Mouse (Mus musculus): ENCODE measurements around the gene Gm42421. TPM values are rescaled to one million over a fixed set of nuclear protein-coding genes. Genes with fewer than 3 reads are reported as not detected.

Gene Gm42421
- polyA plus RNA-seq (2015; fragmentation: Nextera tagmentation; extraction: Ambion mirVana) = 1.5 TPM in 2 replicates

GRCm38 (mm10) chr5:143927875-143928274 is at the start of gene Gm42421:
TSS of gene Gm42421 (plus strand) at chr5:143928175.
- Histone ChIP-seq H3K9ac (no peak within 1 kb of the TSS), H3K9me3 (replicated peaks) (no peaks in the 10 kb centered on the region), H3K27me3 (no peaks in the 10 kb centered on the region), H3K27ac (no peak within 1 kb of the TSS), H3K36me3 (ENCODE audit: poor library complexity, severe bottlenecking) (peaks cover 85% of the 10 kb centered on the region), H3K4me2 (no peak within 1 kb of the TSS), H3K4me1 (0 out of 2 replicates have a peak, but pooled peaks cover 2% of the 10 kb centered on the region), H3K4me3 (no peak within 1 kb of the TSS)
- no peak for ATAC-seq
- 95% methylated on average over 8 of the region's 8 CpGs for WGBS

GRCm38 (mm10) chr5:143885274-143885673 is 42.7 kb upstream of the Gm42421 start:
- Histone ChIP-seq H3K36me3 (ENCODE audit: poor library complexity, severe bottlenecking) (peaks cover 98% of the 10 kb centered on the region), H3K4me1 (no peaks in the 10 kb centered on the region), H3K9ac (no peak overlapping the region), H3K27ac (no peak overlapping the region), H3K4me2 (no peak overlapping the region), H3K9me3 (replicated peaks) (0 out of 2 replicates have a peak, but pooled peaks cover 2% of the 10 kb centered on the region), H3K27me3 (no peaks in the 10 kb centered on the region), H3K4me3 (no peak overlapping the region)
- no peak for ATAC-seq
- WGBS = 94% methylated on average over 3 of the region's 3 CpGs

DNA sequence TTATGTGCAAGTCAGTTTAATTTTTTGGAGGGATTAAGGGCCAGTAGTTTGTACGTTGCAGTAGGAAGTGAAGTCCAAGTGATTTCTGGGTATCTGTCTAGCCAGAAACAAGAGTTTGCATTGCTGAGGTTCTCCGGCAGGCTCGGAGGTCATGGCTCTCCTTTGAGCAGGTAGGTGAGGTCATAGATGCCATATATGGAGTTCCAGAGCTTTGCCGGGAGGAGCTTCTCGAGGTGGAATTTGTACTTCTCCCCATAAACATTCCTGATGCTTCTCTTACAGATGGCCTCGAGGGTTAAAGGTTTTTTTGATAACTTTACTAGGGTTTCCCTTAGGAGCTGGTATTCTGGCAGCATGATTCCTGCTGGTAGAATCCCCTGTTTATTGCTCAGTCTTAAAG is 37.2 kb upstream of the Gm42421 start:
- no peak overlapping the region for H3K27ac ChIP-seq
- 0 out of 2 replicates have a peak, but pooled peaks cover 1% of the 10 kb centered on the region for H3K9me3 ChIP-seq (replicated peaks)
- 93% methylated on average over 6 of the region's 6 CpGs for WGBS
- H3K4me2 ChIP-seq = no peak overlapping the region
- H3K4me3 ChIP-seq = no peak overlapping the region
- H3K4me1 ChIP-seq = no peaks in the 10 kb centered on the region
- no peak overlapping the region for H3K9ac ChIP-seq
- peaks cover 85% of the 10 kb centered on the region for H3K36me3 ChIP-seq (ENCODE audit: poor library complexity, severe bottlenecking)
- no peaks in the 10 kb centered on the region for H3K27me3 ChIP-seq
- ATAC-seq = no peak

DNA sequence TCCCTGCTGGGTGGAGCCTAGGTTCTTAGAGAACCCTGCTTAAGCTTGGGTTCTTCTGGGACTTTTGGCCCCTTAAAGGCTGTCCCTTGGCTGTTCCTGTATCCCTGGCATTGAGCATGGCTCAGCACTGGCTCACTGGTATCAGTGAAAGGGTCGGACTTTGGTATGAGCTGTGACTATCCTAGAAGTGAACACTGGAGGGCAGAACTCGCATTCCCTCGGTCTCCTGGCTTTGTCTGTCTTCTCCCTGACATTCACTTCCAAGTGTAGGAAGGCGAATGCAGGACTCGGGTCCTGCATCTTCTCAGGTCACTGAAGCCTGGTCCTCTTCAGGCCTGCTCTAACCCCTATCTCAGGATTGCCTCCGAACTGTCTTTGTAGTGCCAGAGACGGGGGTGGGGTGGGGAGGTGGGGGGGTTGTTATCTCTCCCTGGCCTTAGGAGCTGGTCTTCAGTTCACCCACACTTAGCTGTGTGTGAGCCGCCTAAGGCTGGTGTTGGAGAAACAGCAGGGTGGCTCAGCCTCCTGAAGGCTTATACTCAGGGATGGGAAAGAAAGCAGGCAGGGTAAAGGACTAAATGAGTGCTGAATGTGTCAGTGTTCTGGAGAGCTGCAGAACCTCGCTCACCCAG is 35.6 kb upstream of the Gm42421 start:
- H3K27me3 ChIP-seq = no peaks in the 10 kb centered on the region
- ATAC-seq = no peak
- H3K4me3 ChIP-seq = no peak overlapping the region
- WGBS = 70% methylated on average over 9 of the region's 9 CpGs
- no peaks in the 10 kb centered on the region for H3K4me1 ChIP-seq
- H3K27ac ChIP-seq = no peak overlapping the region
- H3K9me3 ChIP-seq (replicated peaks) = no peaks in the 10 kb centered on the region
- no peak overlapping the region for H3K4me2 ChIP-seq
- peaks cover 79% of the 10 kb centered on the region for H3K36me3 ChIP-seq (ENCODE audit: poor library complexity, severe bottlenecking)
- H3K9ac ChIP-seq = no peak overlapping the region

DNA sequence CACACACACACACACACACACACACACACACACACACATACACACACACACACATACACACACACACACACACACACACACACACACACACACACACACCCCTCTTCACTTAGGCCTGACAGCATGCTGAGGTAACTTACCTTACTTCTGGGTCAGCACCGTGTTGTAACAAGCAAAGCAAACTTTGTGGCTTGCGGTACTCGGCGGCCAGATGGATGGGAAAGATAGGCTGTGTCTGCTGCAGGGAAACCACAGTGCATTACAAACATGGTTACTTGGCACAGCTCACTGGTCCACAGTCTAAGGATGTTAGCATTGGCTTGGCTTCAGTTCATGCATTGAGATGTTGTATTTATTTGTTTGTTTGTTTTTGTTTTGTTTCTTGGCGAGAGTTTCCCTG is 34.6 kb upstream of the Gm42421 start:
- Histone ChIP-seq H3K9me3 (replicated peaks) (no peaks in the 10 kb centered on the region), H3K36me3 (ENCODE audit: poor library complexity, severe bottlenecking) (peaks cover 79% of the 10 kb centered on the region), H3K4me3 (no peak overlapping the region), H3K27ac (no peak overlapping the region), H3K4me2 (no peak overlapping the region), H3K27me3 (no peaks in the 10 kb centered on the region), H3K4me1 (no peaks in the 10 kb centered on the region), H3K9ac (no peak overlapping the region)
- no peak for ATAC-seq
- 82% methylated on average over 5 of the region's 5 CpGs for WGBS

DNA sequence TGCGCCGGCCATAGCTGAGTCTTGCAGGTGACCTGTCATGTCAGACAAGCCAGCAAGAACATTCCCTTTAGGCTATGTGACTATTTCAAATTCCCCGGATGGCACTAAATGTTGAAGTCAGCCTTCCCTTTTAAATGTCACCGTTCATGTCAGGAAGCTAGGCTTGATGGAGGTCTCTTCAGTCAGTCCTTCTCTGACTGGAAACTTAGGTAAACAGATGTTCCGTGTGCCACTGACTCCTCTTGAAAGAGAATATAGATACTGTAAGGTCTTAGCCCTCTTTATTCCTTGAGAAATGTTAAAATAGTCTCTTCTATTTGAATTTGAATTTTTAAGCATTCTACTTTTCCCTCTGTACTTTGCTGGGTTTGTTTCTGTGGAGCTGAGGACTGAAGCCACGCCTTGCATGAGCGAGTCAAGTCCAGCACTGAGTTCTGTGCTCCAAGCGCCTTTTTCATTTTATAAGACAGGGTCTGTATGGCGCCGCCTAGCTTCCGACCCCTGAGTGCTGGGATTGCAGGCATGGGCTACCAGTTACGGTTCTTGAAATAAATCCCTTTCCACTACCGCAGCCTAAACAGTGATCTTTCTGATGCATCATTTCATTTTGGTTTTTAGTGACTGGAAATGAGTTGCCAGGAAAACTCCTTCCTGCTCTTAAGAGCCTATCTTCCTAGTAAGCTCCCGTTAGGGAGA is 30.2 kb upstream of the Gm42421 start, which contains the start of gene Ankrd61:
Ankrd61 (minus strand) TSS at position 51 of the 696 bp plus-strand sequence.
- Histone ChIP-seq H3K36me3 (ENCODE audit: poor library complexity, severe bottlenecking) (peaks cover 84% of the 10 kb centered on the region), H3K4me2 (no peak within 1 kb of the TSS), H3K27ac (no peak within 1 kb of the TSS), H3K4me3 (no peak within 1 kb of the TSS), H3K9me3 (replicated peaks) (no peaks in the 10 kb centered on the region), H3K9ac (no peak within 1 kb of the TSS), H3K4me1 (no peaks in the 10 kb centered on the region), H3K27me3 (no peaks in the 10 kb centered on the region)
- WGBS = 89% methylated on average over 14 of the region's 14 CpGs
- no peak for ATAC-seq

- Histone ChIP-seq H3K27me3 (no peaks in the 10 kb centered on the region), H3K4me2 (no peak overlapping the region), H3K36me3 (ENCODE audit: poor library complexity, severe bottlenecking) (peaks cover 89% of the 10 kb centered on the region), H3K9ac (no peak overlapping the region), H3K27ac (no peak overlapping the region), H3K4me1 (no peaks in the 10 kb centered on the region), H3K4me3 (no peak overlapping the region), H3K9me3 (replicated peaks) (no peaks in the 10 kb centered on the region)
- no peak for ATAC-seq
- 87% methylated on average over 3 of the region's 3 CpGs for WGBS
These were observed 25.9 kb upstream of the Gm42421 start for GRCm38 (mm10) chr5:143902111-143902510.

DNA sequence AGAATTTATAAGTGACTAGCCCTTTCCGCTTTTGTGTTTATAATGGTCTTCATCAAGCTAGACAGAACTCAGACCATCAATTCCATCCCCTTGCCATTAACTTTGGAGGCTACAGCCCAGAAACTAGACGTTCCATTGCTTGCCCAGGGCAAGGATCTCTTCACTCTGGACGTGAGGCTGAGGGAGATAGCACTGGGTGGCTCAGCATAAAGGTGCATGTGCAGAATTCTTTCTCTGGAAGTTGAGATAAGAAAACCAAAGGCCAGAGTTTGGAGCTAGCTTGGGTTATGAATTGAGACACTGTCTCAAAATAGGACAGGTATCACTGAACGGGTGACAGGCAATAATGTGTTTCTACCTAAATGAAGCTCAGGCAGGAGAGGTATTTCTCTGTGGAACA is 24.2 kb upstream of the Gm42421 start:
- 93% methylated on average over 4 of the region's 4 CpGs for WGBS
- no peak for ATAC-seq
- Histone ChIP-seq H3K9ac (no peak overlapping the region), H3K4me2 (no peak overlapping the region), H3K4me3 (no peak overlapping the region), H3K4me1 (peaks cover 11% of the 10 kb centered on the region), H3K36me3 (ENCODE audit: poor library complexity, severe bottlenecking) (peaks cover 76% of the 10 kb centered on the region), H3K9me3 (replicated peaks) (no peaks in the 10 kb centered on the region), H3K27me3 (no peaks in the 10 kb centered on the region), H3K27ac (no peak overlapping the region)

DNA sequence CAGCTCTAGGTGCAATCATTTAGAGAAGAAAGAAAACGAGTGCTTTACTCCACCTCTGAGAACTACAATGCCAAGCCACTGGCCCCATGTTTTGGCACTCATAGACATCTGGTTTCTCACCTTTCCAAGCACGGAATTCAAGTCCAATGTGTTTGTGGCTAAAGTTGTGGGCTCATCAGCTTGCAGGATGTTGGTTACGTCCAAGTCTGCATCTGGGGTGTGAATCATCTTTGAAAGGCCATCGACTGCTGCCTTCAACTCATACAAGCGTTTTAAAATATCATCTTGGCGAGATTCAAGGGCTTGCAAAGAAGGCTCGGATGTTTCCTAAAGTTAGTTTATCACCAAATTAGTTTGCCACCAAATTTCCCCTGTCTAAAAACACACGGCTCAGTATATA is 21.5 kb upstream of the Gm42421 start:
- H3K9me3 ChIP-seq (replicated peaks) = no peaks in the 10 kb centered on the region
- no peak for ATAC-seq
- H3K27ac ChIP-seq = no peak overlapping the region
- H3K36me3 ChIP-seq (ENCODE audit: poor library complexity, severe bottlenecking) = peaks cover 51% of the 10 kb centered on the region
- H3K9ac ChIP-seq = no peak overlapping the region
- no peak overlapping the region for H3K4me2 ChIP-seq
- 92% methylated on average over 8 of the region's 8 CpGs for WGBS
- no peaks in the 10 kb centered on the region for H3K27me3 ChIP-seq
- H3K4me1 ChIP-seq = peaks cover 23% of the 10 kb centered on the region
- H3K4me3 ChIP-seq = no peak overlapping the region

DNA sequence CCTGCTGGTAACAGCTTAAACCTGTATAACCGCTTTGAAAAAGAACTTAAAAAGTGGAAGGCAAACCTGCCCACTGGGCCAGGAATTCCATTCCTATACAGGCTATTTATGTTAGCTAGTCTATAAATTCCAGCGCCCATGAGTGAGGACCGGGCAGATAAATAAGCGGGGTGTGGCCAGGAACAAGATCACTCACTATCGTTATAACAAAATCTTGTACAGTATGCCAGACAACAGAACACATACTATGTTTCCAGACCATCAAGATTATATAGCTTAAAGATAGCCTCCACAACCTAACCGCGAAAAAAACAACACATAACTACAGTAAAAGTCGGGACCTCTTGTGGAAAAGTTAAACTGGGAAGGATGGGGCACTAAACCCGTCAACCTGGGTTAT is 19.0 kb upstream of the Gm42421 start:
- ATAC-seq = 0 out of 2 replicates have a peak, but pooled peaks have one; percentile 0
- Histone ChIP-seq H3K9ac (peak overlapping the region; percentile 65), H3K4me1 (peaks cover 23% of the 10 kb centered on the region), H3K9me3 (replicated peaks) (no peaks in the 10 kb centered on the region), H3K4me3 (peak overlapping the region; percentile 70), H3K36me3 (ENCODE audit: poor library complexity, severe bottlenecking) (peaks cover 35% of the 10 kb centered on the region), H3K27me3 (no peaks in the 10 kb centered on the region), H3K27ac (peak overlapping the region; percentile 77), H3K4me2 (peak overlapping the region; percentile 68)
- 2% methylated on average over 9 of the region's 9 CpGs for WGBS

DNA sequence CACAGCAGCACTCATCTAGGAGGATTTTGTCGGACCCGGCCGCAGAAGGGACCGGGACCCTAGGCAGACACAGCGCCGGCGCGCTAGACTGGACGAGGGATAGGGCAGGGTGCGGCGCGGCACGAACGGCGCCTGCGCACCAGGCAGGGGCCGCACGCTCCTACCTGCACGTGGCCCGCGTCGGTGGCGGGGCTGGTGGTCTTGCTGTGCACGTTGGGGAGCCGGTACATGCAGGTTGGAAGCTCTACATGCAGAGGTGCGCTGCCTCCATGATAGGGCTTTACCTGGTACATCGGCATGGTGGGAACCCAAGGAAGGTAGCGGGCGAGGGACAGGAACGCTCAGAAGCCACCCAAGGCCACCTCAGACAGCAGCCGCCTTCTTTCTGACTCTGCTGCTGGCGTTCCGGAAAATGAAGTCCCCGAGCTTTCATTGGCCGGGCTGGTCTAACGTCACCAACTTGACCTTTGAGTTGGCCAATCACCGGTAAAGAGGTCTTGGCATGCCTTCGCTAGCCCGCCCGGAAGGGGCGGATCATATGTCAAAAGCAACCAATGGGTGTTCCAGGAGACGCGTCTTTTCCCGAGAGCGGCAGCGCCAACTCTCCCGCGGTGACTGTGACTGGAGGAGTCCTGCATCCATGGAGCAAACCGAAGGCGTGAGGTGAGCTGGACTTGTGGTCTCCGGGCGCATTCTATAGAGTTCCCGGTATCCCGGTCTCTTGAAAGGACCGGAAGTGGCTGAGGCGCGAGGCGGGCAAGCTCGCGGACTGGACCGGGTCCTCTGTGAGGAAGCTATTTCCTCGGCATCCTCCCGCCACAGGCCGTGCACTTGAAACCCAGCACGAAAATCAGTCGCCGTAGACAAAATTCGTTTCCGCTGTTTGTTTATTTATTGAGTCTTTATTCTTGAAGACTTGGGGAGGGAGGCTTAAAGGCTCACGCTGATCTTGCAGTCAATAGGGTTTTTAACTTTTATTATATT is 18.3 kb upstream of the Gm42421 start, which contains the start of the genes Aimp2 and Pms2:
Aimp2 (minus strand) TSS at position 431 of the 984 bp plus-strand sequence.
Pms2 (plus strand) TSS at position 548 of the 984 bp plus-strand sequence.
- H3K27ac ChIP-seq = peak within 1 kb of the TSS; percentile 77
- H3K27me3 ChIP-seq = no peaks in the 10 kb centered on the region
- no peaks in the 10 kb centered on the region for H3K9me3 ChIP-seq (replicated peaks)
- ATAC-seq = peak; percentile 99
- peak within 1 kb of the TSS; percentile 70 for H3K4me3 ChIP-seq
- under 1% methylated on average over 70 of the region's 70 CpGs for WGBS
- H3K36me3 ChIP-seq (ENCODE audit: poor library complexity, severe bottlenecking) = peaks cover 33% of the 10 kb centered on the region
- peak within 1 kb of the TSS; percentile 68 for H3K4me2 ChIP-seq
- peak within 1 kb of the TSS; percentile 67 for H3K9ac ChIP-seq
- H3K4me1 ChIP-seq = peaks cover 23% of the 10 kb centered on the region

Data from forebrain, embryonic 13.5 days (tissue).